Mouse (Mus musculus) ES-E14 (cell line): ENCODE data around the gene Acbd3.

Experiments
- HCFC1 ChIP-seq: IDR thresholded peaks from 2 replicates; pipeline ENCODE4 v1.6.1; 2012; ENCODE audit warnings: low read length, inconsistent platforms, borderline replicate concordance; ENCODE audit not compliant: insufficient read depth
- ZNF384 ChIP-seq: IDR thresholded peaks from 2 replicates; pipeline ENCODE4 v1.6.1; 2012; ENCODE audit warnings: low read depth, low read length, inconsistent platforms

- TF ChIP-seq HCFC1 (no peak), ZNF384 (no peak)
Observed at GRCm38 (mm10) chr1:180775317-180775716, 49.5 kb downstream of the Acbd3 start.
